Mouse (Mus musculus): ENCODE measurements around the gene Npm1. TPM values are rescaled to one million over a fixed set of nuclear protein-coding genes. Genes with fewer than 3 reads are reported as not detected.

The Npm1 gene
- 542 and 556 TPM in 2 replicates for polyA plus RNA-seq (2015; fragmentation: Nextera tagmentation; extraction: Ambion mirVana)

DNA sequence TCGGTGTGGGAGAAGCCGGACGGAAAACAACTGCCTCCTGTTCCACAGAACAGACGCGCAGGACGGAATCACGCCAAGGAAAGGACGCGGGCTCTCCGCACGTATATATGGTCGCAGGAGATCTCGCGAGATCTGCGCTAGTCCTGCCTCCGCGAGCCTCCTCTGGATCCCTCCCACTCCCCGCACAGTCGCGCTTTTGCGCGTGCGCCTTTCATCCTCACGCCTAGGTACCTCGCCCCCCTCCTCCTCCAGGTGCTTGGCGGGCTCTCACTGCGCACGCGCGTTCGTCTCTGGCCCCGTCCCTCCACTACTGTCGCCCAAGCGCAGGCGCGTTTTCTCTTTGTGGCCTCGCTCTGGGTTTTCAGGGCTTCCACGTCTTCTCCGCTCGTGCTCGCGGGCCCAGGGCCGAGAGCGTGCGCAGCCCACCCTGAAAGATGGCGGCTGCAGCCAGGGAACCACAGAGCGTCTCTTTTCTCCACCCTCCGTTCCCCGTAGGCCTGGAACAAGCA, at the start of gene Npm1:
Gene Npm1 (minus strand): TSS at position 209 of the 509 bp plus-strand sequence.
- ATAC-seq (ENCODE audit: low FRiP score): peak; percentile 96
- WGBS: 4% methylated on average over 49 of the region's 49 CpGs

DNA sequence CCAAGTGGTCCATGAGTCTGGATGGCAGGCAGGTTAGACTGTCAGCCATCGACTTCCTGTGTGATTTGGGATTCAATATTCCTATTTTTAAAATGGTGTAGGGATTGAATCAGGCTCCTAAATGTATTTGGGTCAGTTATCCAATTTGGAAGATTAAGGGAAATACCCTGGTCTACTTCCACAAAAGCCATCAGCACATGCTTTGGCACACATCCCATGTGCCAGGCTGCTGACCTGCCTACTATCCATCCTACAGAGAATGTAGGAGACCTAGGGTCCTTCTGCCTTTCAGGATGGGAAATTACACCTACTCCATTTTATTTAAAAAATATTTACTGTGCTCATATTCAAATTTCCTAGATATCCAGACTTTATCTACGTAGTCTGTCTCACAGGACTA, 44.4 kb upstream of the Npm1 start:
- no peak overlapping the region for H3K9ac ChIP-seq
- peak overlapping the region; percentile 52 for H3K4me2 ChIP-seq
- peaks cover 84% of the 10 kb centered on the region for H3K27me3 ChIP-seq
- 87% methylated on average over 2 of the region's 2 CpGs for WGBS
- no peaks in the 10 kb centered on the region for H3K9me3 ChIP-seq
- no peak for ATAC-seq (ENCODE audit: low FRiP score)
- peaks cover 17% of the 10 kb centered on the region for H3K4me1 ChIP-seq (replicated peaks)
- H3K36me3 ChIP-seq: no peaks in the 10 kb centered on the region
- H3K4me3 ChIP-seq: peak overlapping the region; percentile 47; the same call in 1 of the 2 replicates
- no peak overlapping the region for H3K27ac ChIP-seq

More for the DNA sequence above, at the start of gene Npm1:
- peak within 1 kb of the TSS; percentile 97 for H3K27ac ChIP-seq
- peak within 1 kb of the TSS; percentile 97 for H3K4me2 ChIP-seq
- H3K4me1 ChIP-seq (replicated peaks): peaks cover 16% of the 10 kb centered on the region
- H3K36me3 ChIP-seq: peaks cover 29% of the 10 kb centered on the region
- no peaks in the 10 kb centered on the region for H3K9me3 ChIP-seq
- H3K27me3 ChIP-seq: no peaks in the 10 kb centered on the region
- peak within 1 kb of the TSS; percentile 98 for H3K9ac ChIP-seq
- peak within 1 kb of the TSS; percentile 96 for H3K4me3 ChIP-seq

DNA sequence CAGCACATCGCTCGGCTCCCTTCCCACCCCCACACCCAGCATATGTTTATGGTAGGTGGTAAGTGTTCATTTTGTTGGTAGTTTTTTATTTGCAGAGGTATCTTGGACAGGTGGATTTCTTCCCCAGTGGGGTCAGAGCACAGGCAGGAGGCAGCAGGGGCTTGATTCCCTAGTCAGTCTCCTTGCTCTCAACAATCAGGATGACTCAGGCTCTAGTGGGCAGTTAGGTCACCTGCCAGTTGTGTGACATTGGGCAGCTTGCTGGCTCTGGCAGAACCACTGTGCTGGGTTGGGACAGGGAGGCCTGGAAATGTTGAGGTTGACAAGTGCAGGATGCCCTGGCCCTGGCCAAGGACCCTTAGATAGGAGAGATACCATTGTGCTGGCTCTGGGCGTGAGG, 42.0 kb upstream of the Npm1 start:
- Histone ChIP-seq H3K4me1 (replicated peaks) (peaks cover 35% of the 10 kb centered on the region), H3K36me3 (no peaks in the 10 kb centered on the region), H3K9me3 (no peaks in the 10 kb centered on the region), H3K9ac (peak overlapping the region; percentile 64), H3K4me3 (peak overlapping the region; percentile 47), H3K27me3 (peaks cover 90% of the 10 kb centered on the region), H3K4me2 (peak overlapping the region; percentile 52), H3K27ac (no peak overlapping the region)
- ATAC-seq (ENCODE audit: low FRiP score): no peak
- 6% methylated on average over 3 of the region's 3 CpGs for WGBS

DNA sequence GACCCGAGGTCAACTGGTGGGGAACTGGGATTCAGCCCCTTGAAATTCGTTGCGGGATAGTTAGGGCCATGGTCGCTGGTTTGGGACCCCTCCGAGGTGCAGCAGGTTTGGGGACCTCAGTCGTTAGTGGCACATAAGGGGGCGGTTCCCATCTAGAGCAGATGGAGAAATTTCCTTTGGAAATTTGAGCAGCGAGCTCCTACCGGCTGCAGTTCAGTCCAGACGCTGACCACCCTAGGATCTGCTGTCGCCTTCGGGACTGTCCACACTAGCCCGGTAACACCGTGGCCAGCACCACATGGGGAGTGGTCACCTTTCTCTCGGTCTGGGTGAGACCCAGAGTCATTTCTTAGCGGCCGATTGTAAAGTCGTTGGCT, 41.3 kb upstream of the Npm1 start:
- Histone ChIP-seq H3K4me3 (peak overlapping the region; percentile 47), H3K27ac (peak overlapping the region; percentile 83), H3K9me3 (no peaks in the 10 kb centered on the region)

DNA sequence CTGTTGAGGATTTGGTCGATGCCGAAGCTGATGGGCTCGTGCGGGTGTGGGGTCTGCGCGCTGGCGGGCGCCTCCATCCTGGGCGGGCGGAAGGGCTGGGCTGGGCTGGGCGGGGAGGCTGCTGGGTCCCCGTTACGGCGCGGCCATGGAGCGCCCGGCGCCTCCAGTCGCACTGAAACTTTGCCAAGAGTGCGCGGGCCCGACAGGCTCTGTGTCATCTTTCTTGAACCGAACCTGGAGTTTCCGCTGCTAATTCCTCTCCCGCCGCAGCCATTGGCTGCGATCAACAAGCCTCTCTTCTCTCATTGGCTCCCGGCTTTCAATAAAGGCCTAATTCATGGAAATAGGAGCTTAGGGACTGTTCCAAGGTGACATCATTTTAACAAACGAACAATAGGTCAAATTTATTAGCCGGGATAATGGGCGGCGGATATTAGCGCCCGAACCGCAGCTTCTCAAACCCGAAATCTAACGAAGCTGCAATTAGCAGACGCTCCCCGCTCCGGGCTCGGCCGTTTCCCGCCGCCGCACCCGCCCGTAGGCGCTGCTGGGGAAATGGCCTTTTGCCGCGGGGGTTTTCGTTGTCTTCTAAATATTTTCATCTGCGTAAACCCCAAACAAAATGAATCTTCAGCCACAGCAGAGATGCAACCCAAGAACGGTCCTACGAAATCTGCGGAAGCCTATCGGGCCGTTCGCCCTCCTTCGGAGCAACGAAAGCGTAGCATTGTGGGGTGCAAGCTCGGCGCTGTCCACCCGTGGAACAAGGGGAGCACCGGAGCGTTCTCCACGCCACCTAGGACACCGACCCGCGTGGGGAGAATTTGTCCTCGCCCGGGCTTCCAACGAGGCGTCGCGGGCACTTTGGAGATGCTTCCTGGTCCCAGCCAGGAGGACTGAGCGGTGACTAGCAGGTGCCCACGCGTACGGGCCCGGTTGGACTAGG, 40.6 kb upstream of the Npm1 start, which contains the start of gene Tlx3:
Gene Tlx3 (minus strand): TSS at position 207 of the 946 bp plus-strand sequence.
- no peaks in the 10 kb centered on the region for H3K36me3 ChIP-seq
- H3K4me1 ChIP-seq (replicated peaks): peaks cover 38% of the 10 kb centered on the region
- no peaks in the 10 kb centered on the region; the same call in 1 of the 2 replicates for H3K9me3 ChIP-seq
- H3K4me2 ChIP-seq: peak within 1 kb of the TSS; percentile 52
- under 1% methylated on average over 78 of the region's 81 CpGs for WGBS
- ATAC-seq (ENCODE audit: low FRiP score): peak; percentile 63
- H3K27me3 ChIP-seq: peaks cover 93% of the 10 kb centered on the region
- H3K4me3 ChIP-seq: peak within 1 kb of the TSS; percentile 47
- peak within 1 kb of the TSS; percentile 74 for H3K9ac ChIP-seq
- H3K27ac ChIP-seq: peak within 1 kb of the TSS; percentile 90

More for the DNA sequence above, 41.3 kb upstream of the Npm1 start:
- no peak for ATAC-seq (ENCODE audit: low FRiP score)
- Histone ChIP-seq H3K4me1 (replicated peaks) (peaks cover 37% of the 10 kb centered on the region), H3K9ac (peak overlapping the region; percentile 64), H3K4me2 (peak overlapping the region; percentile 52), H3K36me3 (no peaks in the 10 kb centered on the region), H3K27me3 (peaks cover 90% of the 10 kb centered on the region)
- WGBS: 2% methylated on average over 18 of the region's 18 CpGs

DNA sequence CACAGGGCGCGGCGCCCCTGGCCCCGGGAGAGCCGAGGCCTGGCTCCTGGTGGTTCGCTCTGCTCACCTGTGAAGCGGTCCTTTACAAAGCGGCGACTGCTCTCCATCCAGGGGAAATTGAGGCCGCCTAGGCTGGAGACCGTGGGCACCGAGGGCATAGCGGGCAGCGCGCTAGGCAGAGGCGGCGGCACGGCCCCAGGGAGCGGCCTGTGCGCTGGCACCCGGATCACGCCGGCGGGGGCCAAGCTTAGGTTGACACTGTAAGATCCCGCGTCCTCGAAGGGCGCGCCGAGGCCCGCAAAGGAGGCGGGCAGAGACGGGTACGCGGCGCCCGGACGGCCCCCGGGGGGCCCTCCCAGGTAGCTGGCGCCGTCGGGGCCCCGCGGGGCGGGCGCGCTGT, 40.0 kb upstream of the Npm1 start:
- Histone ChIP-seq H3K4me2 (peak overlapping the region; percentile 52), H3K9ac (peak overlapping the region; percentile 74), H3K9me3 (no peaks in the 10 kb centered on the region; the same call in 1 of the 2 replicates), H3K4me3 (peak overlapping the region; percentile 47), H3K36me3 (no peaks in the 10 kb centered on the region), H3K27ac (peak overlapping the region; percentile 90), H3K27me3 (peaks cover 93% of the 10 kb centered on the region), H3K4me1 (replicated peaks) (peaks cover 38% of the 10 kb centered on the region)
- ATAC-seq (ENCODE audit: low FRiP score): no peak; the same call in none of the 2 replicates
- 2% methylated on average over 43 of the region's 47 CpGs for whole genome bisulfite sequencing

DNA sequence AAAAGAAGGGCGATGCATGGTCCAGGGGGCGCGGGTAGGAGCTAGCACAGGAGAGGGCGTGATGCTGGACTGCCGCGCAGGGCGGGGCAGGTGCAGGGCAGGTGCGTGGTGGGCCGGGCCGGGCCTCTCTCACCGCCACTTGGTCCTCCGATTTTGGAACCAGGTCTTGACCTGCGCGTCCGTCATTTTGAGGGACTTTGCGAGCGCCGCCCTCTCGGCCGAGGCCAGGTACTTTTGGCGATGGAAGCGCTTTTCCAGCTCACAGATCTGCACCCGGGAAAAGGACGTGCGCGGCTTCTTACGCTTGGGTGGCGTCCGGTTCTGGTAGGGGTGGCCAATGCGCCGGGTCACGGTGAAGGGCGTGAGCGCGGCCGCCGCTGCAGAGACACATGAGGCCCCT, 39.3 kb upstream of the Npm1 start:
- H3K27me3 ChIP-seq: peaks cover 93% of the 10 kb centered on the region
- peak overlapping the region; percentile 90 for H3K27ac ChIP-seq
- ATAC-seq (ENCODE audit: low FRiP score): no peak
- under 1% methylated on average over 37 of the region's 37 CpGs for WGBS
- H3K9ac ChIP-seq: peak overlapping the region; percentile 74
- H3K4me2 ChIP-seq: peak overlapping the region; percentile 52
- H3K36me3 ChIP-seq: no peaks in the 10 kb centered on the region
- peaks cover 40% of the 10 kb centered on the region for H3K4me1 ChIP-seq (replicated peaks)
- H3K4me3 ChIP-seq: peak overlapping the region; percentile 47
- H3K9me3 ChIP-seq: no peaks in the 10 kb centered on the region; the same call in 1 of the 2 replicates

DNA sequence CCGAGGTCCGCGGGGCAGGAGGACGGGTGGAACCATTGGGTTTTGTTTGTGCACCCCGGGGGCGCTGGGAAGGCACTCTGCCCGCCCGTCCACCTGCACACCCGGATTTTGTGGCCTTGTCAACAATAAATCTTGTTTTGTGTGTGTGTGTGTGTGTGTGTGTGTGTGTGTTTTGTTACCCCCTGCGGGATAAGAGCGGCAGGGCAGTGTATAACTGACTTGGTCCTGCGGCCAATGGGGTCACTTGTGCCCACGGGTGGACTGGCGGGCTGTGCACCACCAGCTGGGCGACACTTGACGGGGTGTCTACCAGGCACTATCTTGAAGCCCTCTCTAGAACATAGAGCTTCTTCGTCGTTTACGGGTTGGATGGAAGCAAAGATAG, 38.6 kb upstream of the Npm1 start:
- Histone ChIP-seq H3K27ac (peak overlapping the region; percentile 90), H3K4me3 (peak overlapping the region; percentile 47), H3K4me1 (replicated peaks) (peaks cover 47% of the 10 kb centered on the region), H3K9ac (peak overlapping the region; percentile 74), H3K36me3 (no peaks in the 10 kb centered on the region), H3K9me3 (no peaks in the 10 kb centered on the region; the same call in 1 of the 2 replicates), H3K27me3 (peaks cover 93% of the 10 kb centered on the region), H3K4me2 (peak overlapping the region; percentile 52)
- WGBS: 3% methylated on average over 19 of the region's 19 CpGs
- ATAC-seq (ENCODE audit: low FRiP score): no peak

DNA sequence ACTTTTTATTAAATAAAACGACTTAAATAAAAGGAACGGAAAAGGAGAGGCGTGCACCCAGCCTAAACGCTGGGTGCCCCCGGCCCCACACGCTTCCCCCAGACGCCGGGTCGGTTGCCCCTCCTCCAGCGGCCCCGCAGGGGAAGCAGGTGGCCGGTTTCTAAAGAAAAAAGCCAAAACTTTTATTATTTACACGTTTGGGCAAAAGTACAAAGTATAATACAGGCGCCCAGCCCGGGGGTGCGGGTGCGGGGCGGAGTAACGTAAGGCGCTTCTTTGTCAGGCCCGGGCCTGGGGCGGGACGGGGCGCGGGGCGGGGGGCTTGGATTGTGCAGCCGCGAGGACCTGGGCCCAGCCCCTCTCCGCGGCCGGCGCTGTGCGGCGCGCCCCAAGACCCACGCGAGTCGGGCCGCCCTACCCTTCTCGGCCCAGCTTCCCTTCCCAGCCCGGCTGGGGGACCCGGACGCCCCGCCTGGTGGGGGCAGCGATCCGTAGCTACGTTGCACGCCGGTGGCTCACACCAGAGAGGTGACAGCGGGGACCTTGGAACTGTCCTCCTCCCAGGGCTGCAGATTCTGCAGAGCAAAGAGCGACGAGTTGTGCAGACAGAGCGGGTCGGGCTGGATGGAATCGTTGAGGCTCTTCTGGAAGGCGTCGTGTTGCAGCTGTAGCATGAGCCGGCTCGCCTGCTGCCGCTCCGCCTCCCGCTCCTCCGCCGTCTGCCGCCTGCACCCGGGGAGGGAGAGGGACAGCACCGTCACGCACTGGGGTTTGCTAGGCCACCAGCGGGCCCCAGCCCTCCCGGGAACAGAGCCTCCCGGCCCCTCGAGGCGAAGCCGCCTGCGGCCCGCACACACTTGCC, 38.0 kb upstream of the Npm1 start:
- H3K27me3 ChIP-seq: peaks cover 93% of the 10 kb centered on the region
- peaks cover 53% of the 10 kb centered on the region for H3K4me1 ChIP-seq (replicated peaks)
- ATAC-seq (ENCODE audit: low FRiP score): 0 out of 2 replicates have a peak, but pooled peaks have one; percentile 7

DNA sequence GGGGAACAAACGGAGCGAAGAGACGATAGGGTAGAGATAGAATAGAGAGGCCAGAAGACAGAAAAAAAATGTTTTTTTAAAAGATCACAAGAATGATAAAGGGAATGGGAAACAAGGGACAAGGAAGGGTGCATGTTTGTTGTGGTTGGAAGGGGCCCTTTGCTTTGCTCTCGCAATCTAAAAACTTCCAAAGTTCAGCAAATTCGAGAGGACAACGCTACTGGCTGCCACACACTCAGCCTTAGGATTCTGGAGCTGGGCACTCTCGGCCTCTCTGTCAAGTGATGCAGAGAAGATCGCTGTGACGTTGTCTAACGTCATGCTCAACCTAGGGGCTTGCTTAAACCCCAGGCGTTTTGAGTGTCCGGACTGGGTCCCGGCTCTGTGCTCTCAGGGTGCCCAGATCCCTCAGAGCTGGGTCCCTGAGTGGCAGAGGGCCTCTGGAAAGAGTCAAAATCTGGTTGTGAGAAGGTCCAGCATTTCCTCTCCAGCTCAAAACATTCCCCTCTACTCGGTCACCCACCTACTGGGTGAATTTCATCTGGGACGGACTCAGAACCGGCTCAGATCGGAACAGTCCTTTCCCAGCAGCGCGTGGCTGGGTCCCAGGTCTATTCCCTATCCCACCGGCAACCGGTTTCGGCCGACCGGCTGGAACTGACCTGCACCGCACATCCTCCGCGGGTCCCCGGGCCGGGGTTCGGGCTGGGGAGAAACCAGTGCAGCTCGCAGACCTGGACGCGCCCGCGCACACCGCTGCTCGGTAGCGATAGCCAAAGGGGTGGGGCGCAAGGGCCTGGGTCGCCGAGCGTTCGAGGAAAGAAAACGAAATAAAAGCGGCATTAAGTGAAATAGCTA, 37.1 kb upstream of the Npm1 start:
- Histone ChIP-seq H3K4me2 (peak overlapping the region; percentile 52), H3K27ac (peak overlapping the region; percentile 90), H3K4me3 (peak overlapping the region; percentile 47), H3K4me1 (replicated peaks) (peaks cover 59% of the 10 kb centered on the region), H3K9me3 (no peaks in the 10 kb centered on the region; the same call in 1 of the 2 replicates), H3K27me3 (peaks cover 93% of the 10 kb centered on the region), H3K36me3 (no peaks in the 10 kb centered on the region), H3K9ac (peak overlapping the region; percentile 74)
- 1% methylated on average over 45 of the region's 45 CpGs for whole genome bisulfite sequencing
- ATAC-seq (ENCODE audit: low FRiP score): no peak

More for the DNA sequence above, 38.0 kb upstream of the Npm1 start:
- Histone ChIP-seq H3K36me3 (no peaks in the 10 kb centered on the region), H3K27ac (peak overlapping the region; percentile 90), H3K9ac (peak overlapping the region; percentile 74), H3K4me3 (peak overlapping the region; percentile 47), H3K4me2 (peak overlapping the region; percentile 52), H3K9me3 (no peaks in the 10 kb centered on the region; the same call in 1 of the 2 replicates)
- under 1% methylated on average over 71 of the region's 76 CpGs for WGBS

DNA sequence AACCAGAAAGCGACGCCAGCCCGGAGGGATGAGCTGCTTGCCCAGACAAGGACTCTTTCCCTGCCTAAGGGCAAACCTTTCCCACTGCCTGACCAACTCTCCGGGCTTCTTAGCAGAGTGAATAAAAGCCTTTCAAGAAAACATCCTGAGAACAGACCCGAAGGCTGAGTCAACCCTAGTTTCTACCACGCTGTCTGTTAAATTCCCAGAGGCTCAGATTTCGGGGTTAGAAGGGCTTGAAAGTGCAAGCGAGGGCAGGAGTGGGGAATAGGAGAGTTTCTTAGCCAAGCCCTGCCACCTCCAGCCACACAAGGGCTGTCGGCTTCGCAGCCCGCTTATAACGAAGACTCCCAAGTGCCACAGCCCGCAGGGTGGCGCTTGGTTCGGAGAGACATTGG, 36.1 kb upstream of the Npm1 start:
- peak overlapping the region; percentile 74 for H3K9ac ChIP-seq
- H3K4me3 ChIP-seq: peak overlapping the region; percentile 47
- H3K36me3 ChIP-seq: no peaks in the 10 kb centered on the region
- H3K4me1 ChIP-seq (replicated peaks): peaks cover 58% of the 10 kb centered on the region
- H3K9me3 ChIP-seq: no peaks in the 10 kb centered on the region; the same call in 1 of the 2 replicates
- H3K4me2 ChIP-seq: peak overlapping the region; percentile 52
- H3K27ac ChIP-seq: peak overlapping the region; percentile 90
- peaks cover 91% of the 10 kb centered on the region for H3K27me3 ChIP-seq
- 2% methylated on average over 15 of the region's 15 CpGs for WGBS
- ATAC-seq (ENCODE audit: low FRiP score): no peak
